Comparison of ENCODE assay signal across 8 mouse cellular contexts in the genomic region with DNA sequence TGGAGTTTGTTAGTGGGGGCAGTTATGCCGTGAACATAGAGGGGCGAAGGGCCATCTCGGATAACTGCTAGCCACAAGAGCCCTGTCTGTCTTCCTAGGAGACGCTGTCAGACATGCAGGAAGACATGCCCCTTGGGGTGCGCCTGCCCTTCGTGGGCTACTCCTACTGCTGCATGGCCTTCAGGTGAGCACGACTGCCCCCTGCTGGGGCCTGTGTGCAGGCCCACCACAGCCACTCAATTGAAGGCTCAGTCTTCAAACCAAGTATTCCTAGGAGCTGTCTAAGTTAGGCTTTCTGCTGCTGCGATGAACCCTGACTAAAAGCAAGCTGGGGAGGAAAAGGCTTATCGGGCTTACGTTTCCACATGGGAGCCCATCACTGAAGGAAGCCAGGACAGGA. TPM values are rescaled to one million over a fixed set of nuclear protein-coding genes. Genes with fewer than 3 reads are reported as not detected.
DNase-seq lines count a peak whose midpoint lies in the region; ATAC-seq and TF ChIP-seq lines count a peak whose summit lies in the region.

No protein-coding gene starts in this region.

- H3K9ac ChIP-seq in heart, postnatal 0 days (replicated peaks; ENCODE audit: low read depth, low read length): no peak overlapping the region
- no peak overlapping the region for H3K9ac ChIP-seq in heart, embryonic 12.5 days
- H3K9ac ChIP-seq in MEL (ENCODE audit: control insufficient read depth, low read depth, low read length, poor library complexity, severe bottlenecking): no peak overlapping the region

- peak; percentile 72 for TF ChIP-seq CTCF in heart, postnatal 0 days (IDR thresholded peaks at IDR 0.05; ENCODE audit: low read depth)
- peak; percentile 75 to 86 (median 81) for TF ChIP-seq CTCF in MEL (IDR thresholded peaks at IDR 0.05 in 2 of 3, conservative IDR thresholded peaks at IDR 0.05 in 1 of 3; ENCODE audit: control insufficient read depth in 1 of 3, insufficient read depth in 1 of 3, low read depth in 2 of 3, low read length in 3 of 3, poor library complexity in 1 of 3, severe bottlenecking in 1 of 3)

- peaks cover 48% of the 10 kb centered on the region for H3K36me3 ChIP-seq in heart, postnatal 0 days (replicated peaks; ENCODE audit: control insufficient read depth, insufficient read depth, low read length)
- H3K36me3 ChIP-seq in heart, embryonic 12.5 days: peaks cover 56% of the 10 kb centered on the region
- H3K36me3 ChIP-seq in MEL (ENCODE audit: control insufficient read depth in 1 of 2, insufficient read depth in 2 of 2, low read length in 2 of 2): peaks cover 0 to 8% of the 10 kb centered on the region in 2 experiments; a peak in 2 of 4 replicates
- peaks cover 69% of the 10 kb centered on the region for H3K36me3 ChIP-seq in embryonic facial prominence, embryonic 10.5 days (replicated peaks)

- ATAC-seq in heart, postnatal 0 days (ENCODE audit: insufficient read depth, low read depth): no peak
- no peak for ATAC-seq in heart, embryonic 12.5 days (ENCODE audit: insufficient number of reproducible peaks, low FRiP score)

- 37% methylated on average over 10 of the region's 10 CpGs for WGBS in heart, postnatal 0 days
- 35% methylated on average over 10 of the region's 10 CpGs for WGBS in heart, embryonic 12.5 days
- 42% methylated on average over 10 of the region's 10 CpGs for WGBS in embryonic facial prominence, embryonic 10.5 days

- no peaks in the 10 kb centered on the region for H3K27me3 ChIP-seq in heart, postnatal 0 days (ENCODE audit: control insufficient read depth, insufficient read depth, low read length)
- H3K27me3 ChIP-seq in heart, embryonic 12.5 days (replicated peaks): no peaks in the 10 kb centered on the region; the same call in 1 of the 2 replicates
- no peaks in the 10 kb centered on the region for H3K27me3 ChIP-seq in MEL (ENCODE audit: control insufficient read depth in 1 of 2, insufficient read depth in 2 of 2, low read length in 2 of 2)
- peaks cover 40% of the 10 kb centered on the region for H3K27me3 ChIP-seq in embryonic facial prominence, embryonic 10.5 days (replicated peaks; ENCODE audit: low read depth, poor library complexity, severe bottlenecking)

- intact Hi-C loops in left cerebral cortex, postnatal 14 days (cut with DNase I): no loop called here

- TF ChIP-seq EP300 in heart, postnatal 0 days (IDR thresholded peaks at IDR 0.05; ENCODE audit: low read depth): no peak
- TF ChIP-seq EP300 in MEL (IDR thresholded peaks at IDR 0.05; ENCODE audit: low read depth in 1 of 2, low read length in 2 of 2): no peak

- TF ChIP-seq POLR2A in MEL (IDR thresholded peaks at IDR 0.05; ENCODE audit: control insufficient read depth in 1 of 2, insufficient read depth in 1 of 2, low read depth in 1 of 2, low read length in 2 of 2, poor library complexity in 1 of 2): no peak

- no peak overlapping the region for H3K27ac ChIP-seq in heart, postnatal 0 days (ENCODE audit: low read depth)
- no peak overlapping the region for H3K27ac ChIP-seq in heart, embryonic 12.5 days (ENCODE audit: poor library complexity, severe bottlenecking)
- H3K27ac ChIP-seq in MEL (ENCODE audit: control insufficient read depth, low read depth, low read length): no peak overlapping the region
- H3K27ac ChIP-seq in embryonic facial prominence, embryonic 10.5 days (replicated peaks): no peak overlapping the region

- peak; percentile 40 for TF ChIP-seq RAD21 in MEL (IDR thresholded peaks at IDR 0.05; ENCODE audit: low read depth, low read length)

- H3K4me1 ChIP-seq in heart, postnatal 0 days (ENCODE audit: control insufficient read depth, insufficient read depth): peaks cover 28% of the 10 kb centered on the region
- H3K4me1 ChIP-seq in heart, embryonic 12.5 days (replicated peaks): peaks cover 58% of the 10 kb centered on the region
- H3K4me1 ChIP-seq in MEL (ENCODE audit: control insufficient read depth in 1 of 2, insufficient read depth in 2 of 2, low read length in 2 of 2): peaks cover 5 to 17% of the 10 kb centered on the region in 2 experiments
- H3K4me1 ChIP-seq in embryonic facial prominence, embryonic 10.5 days: peaks cover 55% of the 10 kb centered on the region

- no peak overlapping the region for H3K4me3 ChIP-seq in heart, postnatal 0 days (ENCODE audit: low read depth, low read length)
- no peak overlapping the region for H3K4me3 ChIP-seq in heart, embryonic 12.5 days
- H3K4me3 ChIP-seq in MEL (ENCODE audit: control insufficient read depth in 1 of 2, insufficient read depth in 1 of 2, low read depth in 2 of 2, low read length in 2 of 2): no peak overlapping the region
- H3K4me3 ChIP-seq in embryonic facial prominence, embryonic 10.5 days: 0 out of 2 replicates have a peak overlapping the region, but pooled peaks have one; percentile 2

- peak; percentile 65 for DNase-seq in heart, postnatal 0 days (ENCODE audit: low spot score)
- DNase-seq in 3T3-L1 (ENCODE audit: low read depth, low spot score) (peak; percentile 59), MEL (ENCODE audit: low read depth, low spot score) (peak; percentile 66)
- DNase-seq in embryonic facial prominence, embryonic 10.5 days (ENCODE audit: low spot score): peak; percentile 78
- DNase-seq in left cerebral cortex, postnatal 14 days (ENCODE audit: low spot score in 2 of 2): peak; percentile 63 to 72
- DNase-seq in natural killer cell, adult 2 months (ENCODE audit: low spot score in 2 of 2): peak; percentile 43 to 71
- peak; percentile 89 for DNase-seq in thymus, postnatal 4 days

- H3K4me2 ChIP-seq in heart, postnatal 0 days (ENCODE audit: low read depth, low read length): no peak overlapping the region
- H3K4me2 ChIP-seq in heart, embryonic 12.5 days: no peak overlapping the region

- no peaks in the 10 kb centered on the region for H3K9me3 ChIP-seq in heart, postnatal 0 days (replicated peaks; ENCODE audit: control insufficient read depth, low read length)
- no peaks in the 10 kb centered on the region for H3K9me3 ChIP-seq in heart, embryonic 12.5 days (replicated peaks)
- no peaks in the 10 kb centered on the region for H3K9me3 ChIP-seq in MEL (replicated peaks; ENCODE audit: insufficient read depth, low read length)
- no peaks in the 10 kb centered on the region for H3K9me3 ChIP-seq in embryonic facial prominence, embryonic 10.5 days

- no peaks in the 10 kb centered on the region for H3K79me2 ChIP-seq in MEL (ENCODE audit: control insufficient read depth, insufficient read depth, low read length, poor library complexity)

RNA-seq across cellular contexts. Expression of gene Dmpk, which starts 5.2 kb away (rescaled TPM):
- total RNA-seq in heart, postnatal 0 days (2014; rRNA removed; ENCODE audit: low replicate concordance): 184 and 253 TPM in 2 replicates
- 97.0 and 98.5 TPM in 2 replicates for polyA plus RNA-seq in heart, postnatal 0 days (2015; fragmentation: Nextera tagmentation; extraction: Ambion mirVana)
- polyA plus RNA-seq in heart, embryonic 12.5 days (2016; fragmentation: Nextera tagmentation; extraction: Ambion mirVana): 16.4 and 17.2 TPM in 2 replicates
- total RNA-seq in MEL (2012; rRNA removed): 4.1 and 5.4 TPM in 2 replicates
- polyA plus RNA-seq in MEL (2012; ENCODE audit: insufficient read depth in 1 of 2, insufficient read length in 2 of 2, low read depth in 1 of 2, low replicate concordance in 2 of 2, missing spikeins in 1 of 2): 10 to 100 TPM in 1 of 2 experiments, not detected in 1; 29.3 TPM
- polyA plus RNA-seq in embryonic facial prominence, embryonic 10.5 days (2016; fragmentation: Nextera tagmentation; extraction: Ambion mirVana): 7.0 and 9.1 TPM in 2 replicates
- 10 to 100 TPM; 34.3 to 36.7 TPM for total RNA-seq in left cerebral cortex, postnatal 14 days (2021)

RNA-seq across cellular contexts. Expression of gene Six5, which starts 5.6 kb away (rescaled TPM):
- 19.0 and 21.0 TPM in 2 replicates for total RNA-seq in heart, postnatal 0 days (2014; rRNA removed; ENCODE audit: low replicate concordance)
- 3.8 and 4.0 TPM in 2 replicates for polyA plus RNA-seq in heart, postnatal 0 days (2015; fragmentation: Nextera tagmentation; extraction: Ambion mirVana)
- polyA plus RNA-seq in heart, embryonic 12.5 days (2016; fragmentation: Nextera tagmentation; extraction: Ambion mirVana): 7.1 and 7.2 TPM in 2 replicates
- total RNA-seq in MEL (2012; rRNA removed): 2.7 and 3.0 TPM in 2 replicates
- polyA plus RNA-seq in MEL (2012; ENCODE audit: insufficient read depth in 1 of 2, insufficient read length in 2 of 2, low read depth in 1 of 2, low replicate concordance in 2 of 2, missing spikeins in 1 of 2): 1 to 10 TPM in 1 of 2 experiments, not detected in 1; 7.7 TPM
- polyA plus RNA-seq in embryonic facial prominence, embryonic 10.5 days (2016; fragmentation: Nextera tagmentation; extraction: Ambion mirVana): 6.3 and 7.6 TPM in 2 replicates
- total RNA-seq in left cerebral cortex, postnatal 14 days (2021): 1 to 10 TPM; 1.6 TPM

RNA-seq across cellular contexts. Expression of gene Dmwd, which starts 12.8 kb away (rescaled TPM):
- total RNA-seq in heart, postnatal 0 days (2014; rRNA removed; ENCODE audit: low replicate concordance): 71.6 and 76.4 TPM in 2 replicates
- polyA plus RNA-seq in heart, postnatal 0 days (2015; fragmentation: Nextera tagmentation; extraction: Ambion mirVana): 10.6 and 10.9 TPM in 2 replicates
- polyA plus RNA-seq in heart, embryonic 12.5 days (2016; fragmentation: Nextera tagmentation; extraction: Ambion mirVana): 15.4 and 15.5 TPM in 2 replicates
- total RNA-seq in MEL (2012; rRNA removed): 18.3 and 19.4 TPM in 2 replicates
- 10 to 100 TPM; 51.5 to 70.3 TPM for polyA plus RNA-seq in MEL (2012; ENCODE audit: insufficient read depth in 1 of 2, insufficient read length in 2 of 2, low read depth in 1 of 2, low replicate concordance in 2 of 2, missing spikeins in 1 of 2)
- 16.8 and 18.0 TPM in 2 replicates for polyA plus RNA-seq in embryonic facial prominence, embryonic 10.5 days (2016; fragmentation: Nextera tagmentation; extraction: Ambion mirVana)
- total RNA-seq in left cerebral cortex, postnatal 14 days (2021): 100 to 1,000 TPM; 151 to 162 TPM

RNA-seq across cellular contexts. Expression of gene Gm4969, which starts 29.4 kb away (rescaled TPM):
- total RNA-seq in heart, postnatal 0 days (2014; rRNA removed; ENCODE audit: low replicate concordance): 0.19 and 0.69 TPM in 2 replicates
- polyA plus RNA-seq in heart, postnatal 0 days (2015; fragmentation: Nextera tagmentation; extraction: Ambion mirVana): 0.21 and 0.38 TPM in 2 replicates
- polyA plus RNA-seq in heart, embryonic 12.5 days (2016; fragmentation: Nextera tagmentation; extraction: Ambion mirVana): 2.2 TPM in 2 replicates
- total RNA-seq in MEL (2012; rRNA removed): not detected in 2 replicates
- polyA plus RNA-seq in MEL (2012; ENCODE audit: insufficient read depth in 1 of 2, insufficient read length in 2 of 2, low read depth in 1 of 2, low replicate concordance in 2 of 2, missing spikeins in 1 of 2): not detected
- polyA plus RNA-seq in embryonic facial prominence, embryonic 10.5 days (2016; fragmentation: Nextera tagmentation; extraction: Ambion mirVana): 0.99 and 1.9 TPM in 2 replicates
- total RNA-seq in left cerebral cortex, postnatal 14 days (2021): under 1 TPM; 0.48 to 0.76 TPM

RNA-seq across cellular contexts. Expression of gene Fbxo46, which starts 30.8 kb away (rescaled TPM):
- 13.1 and 13.2 TPM in 2 replicates for total RNA-seq in heart, postnatal 0 days (2014; rRNA removed; ENCODE audit: low replicate concordance)
- 4.9 and 6.2 TPM in 2 replicates for polyA plus RNA-seq in heart, postnatal 0 days (2015; fragmentation: Nextera tagmentation; extraction: Ambion mirVana)
- 10.2 and 11.2 TPM in 2 replicates for polyA plus RNA-seq in heart, embryonic 12.5 days (2016; fragmentation: Nextera tagmentation; extraction: Ambion mirVana)
- total RNA-seq in MEL (2012; rRNA removed): 11.5 and 13.7 TPM in 2 replicates
- polyA plus RNA-seq in MEL (2012; ENCODE audit: insufficient read depth in 1 of 2, insufficient read length in 2 of 2, low read depth in 1 of 2, low replicate concordance in 2 of 2, missing spikeins in 1 of 2): 10 to 100 TPM in 1 of 2 experiments, not detected in 1; 10.1 TPM
- polyA plus RNA-seq in embryonic facial prominence, embryonic 10.5 days (2016; fragmentation: Nextera tagmentation; extraction: Ambion mirVana): 15.9 and 18.0 TPM in 2 replicates
- 10 to 100 TPM; 11.5 to 12.6 TPM for total RNA-seq in left cerebral cortex, postnatal 14 days (2021)
